Mouse (Mus musculus): ENCODE results near the gene Klc1. TPM values are rescaled to one million over a fixed set of nuclear protein-coding genes. Genes with fewer than 3 reads are reported as not detected.

Gene Klc1
- polyA plus RNA-seq, 1 experiment from 2014 or later = 430 TPM

DNA sequence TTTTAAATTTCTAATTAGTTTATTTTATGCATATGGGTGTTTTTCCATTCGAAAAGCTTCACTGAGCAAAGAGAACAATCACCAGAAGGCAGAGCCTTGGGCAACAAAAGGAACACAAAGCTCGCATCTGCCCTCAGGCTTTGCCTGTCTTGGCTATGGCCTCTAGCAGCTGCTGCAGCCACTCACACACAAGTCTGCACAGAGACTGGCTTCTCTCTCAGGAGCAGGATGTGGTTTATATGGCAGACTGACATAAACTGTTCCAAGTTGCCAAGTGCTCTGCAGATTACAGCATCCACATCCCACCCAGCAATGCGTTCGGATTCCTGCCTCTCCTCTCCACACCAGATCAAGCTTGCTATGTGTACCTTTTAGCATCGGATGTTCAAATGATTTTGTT, 93.1 kb downstream of the Klc1 start:
- no peak for ATAC-seq (ENCODE audit: low FRiP score)
- H3K4me2 ChIP-seq (replicated peaks) = no peak overlapping the region
- 0 out of 2 replicates have a peak, but pooled peaks cover 7% of the 10 kb centered on the region for H3K9me3 ChIP-seq (replicated peaks)
- 78% methylated on average over 5 of the region's 5 CpGs for WGBS
- no peaks in the 10 kb centered on the region for H3K27me3 ChIP-seq
- H3K36me3 ChIP-seq = 0 out of 2 replicates have a peak, but pooled peaks cover 6% of the 10 kb centered on the region
- H3K4me1 ChIP-seq = no peaks in the 10 kb centered on the region
- no peak overlapping the region for H3K4me3 ChIP-seq
- no peak overlapping the region for H3K9ac ChIP-seq
- H3K27ac ChIP-seq = no peak overlapping the region

DNA sequence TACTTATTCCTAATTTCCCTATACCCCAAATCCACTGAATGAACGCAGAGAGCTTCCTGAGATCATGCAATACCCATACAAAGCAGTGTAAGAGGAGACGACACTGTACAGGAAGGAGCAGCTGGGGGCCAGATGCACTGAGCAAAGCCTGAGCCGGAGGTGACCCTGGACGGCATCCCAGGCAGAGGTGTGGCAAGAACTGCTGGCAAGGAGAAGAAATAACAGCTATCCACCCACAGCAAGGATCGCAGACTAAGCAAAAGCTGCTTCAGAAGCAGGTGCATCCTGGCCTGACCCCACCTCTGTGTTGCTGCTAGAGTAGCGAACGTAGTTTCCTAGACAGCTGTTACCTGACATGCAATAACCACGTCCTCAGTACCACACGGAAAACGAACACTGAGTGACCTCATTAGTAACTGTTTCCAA, 94.4 kb downstream of the Klc1 start:
- 70% methylated on average over 10 of the region's 10 CpGs for WGBS
- H3K36me3 ChIP-seq = 0 out of 2 replicates have a peak, but pooled peaks cover 6% of the 10 kb centered on the region
- H3K9me3 ChIP-seq (replicated peaks) = 0 out of 2 replicates have a peak, but pooled peaks cover 7% of the 10 kb centered on the region
- H3K27ac ChIP-seq = no peak overlapping the region
- no peak for ATAC-seq (ENCODE audit: low FRiP score)
- H3K4me1 ChIP-seq = no peaks in the 10 kb centered on the region
- no peak overlapping the region for H3K9ac ChIP-seq
- H3K4me2 ChIP-seq (replicated peaks) = no peak overlapping the region
- H3K27me3 ChIP-seq = no peaks in the 10 kb centered on the region
- H3K4me3 ChIP-seq = no peak overlapping the region

DNA sequence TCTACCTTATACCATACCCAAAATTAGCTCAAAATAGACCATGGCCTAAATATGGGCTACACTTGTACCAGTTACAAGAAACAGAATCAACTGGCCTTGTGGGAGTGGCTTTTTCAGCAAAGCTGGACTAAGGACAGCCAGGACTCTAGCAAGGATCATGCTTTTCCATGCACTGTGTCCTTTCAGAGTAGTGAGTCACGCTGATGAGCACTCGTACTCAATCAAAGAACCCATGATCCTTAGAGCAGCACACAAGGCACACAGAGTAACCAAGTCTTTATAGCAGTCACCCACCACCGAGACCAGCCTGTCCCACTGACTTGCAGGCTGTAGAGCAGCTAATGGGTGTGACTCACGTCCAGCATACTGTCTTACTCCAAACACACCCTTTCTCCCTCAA, 94.9 kb downstream of the Klc1 start:
- no peaks in the 10 kb centered on the region for H3K4me1 ChIP-seq
- H3K9me3 ChIP-seq (replicated peaks) = 0 out of 2 replicates have a peak, but pooled peaks cover 7% of the 10 kb centered on the region
- no peaks in the 10 kb centered on the region for H3K27me3 ChIP-seq
- H3K4me2 ChIP-seq (replicated peaks) = no peak overlapping the region
- ATAC-seq (ENCODE audit: low FRiP score) = no peak
- no peak overlapping the region for H3K4me3 ChIP-seq
- WGBS = 61% methylated on average over 4 of the region's 4 CpGs
- 0 out of 2 replicates have a peak, but pooled peaks cover 6% of the 10 kb centered on the region for H3K36me3 ChIP-seq
- H3K27ac ChIP-seq = no peak overlapping the region
- no peak overlapping the region for H3K9ac ChIP-seq

DNA sequence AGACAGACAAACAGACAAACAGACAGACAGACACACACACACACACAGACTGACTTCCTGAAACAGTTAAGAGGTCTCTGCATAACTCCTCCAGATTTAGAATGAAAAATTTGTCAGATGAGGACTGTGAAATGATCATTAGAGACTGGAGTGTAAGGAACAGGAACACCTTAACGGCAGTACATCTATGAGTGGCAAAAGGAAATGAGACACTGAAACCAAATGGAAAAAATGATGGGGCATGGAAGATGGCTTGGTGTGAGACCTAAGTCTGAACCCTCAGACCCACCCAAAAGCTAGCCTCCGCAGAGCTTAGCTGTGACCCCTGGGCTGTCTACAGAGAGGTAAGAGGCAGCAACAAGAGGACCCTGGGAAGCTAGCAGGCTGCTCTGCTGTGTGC, 96.8 kb downstream of the Klc1 start:
- H3K27me3 ChIP-seq = no peaks in the 10 kb centered on the region
- H3K4me2 ChIP-seq (replicated peaks) = no peak overlapping the region
- 96% methylated on average over 2 of the region's 2 CpGs for WGBS
- no peak overlapping the region for H3K9ac ChIP-seq
- no peaks in the 10 kb centered on the region for H3K9me3 ChIP-seq (replicated peaks)
- H3K4me1 ChIP-seq = no peaks in the 10 kb centered on the region
- H3K36me3 ChIP-seq = 0 out of 2 replicates have a peak, but pooled peaks cover 6% of the 10 kb centered on the region
- no peak overlapping the region for H3K4me3 ChIP-seq
- no peak for ATAC-seq (ENCODE audit: low FRiP score)
- no peak overlapping the region for H3K27ac ChIP-seq

Other genes with a start within 250 kb of the Klc1 start
- gene Eif5, start 220.8 kb upstream of the Klc1 start, polyA plus RNA-seq (2016; fragmentation: Nextera tagmentation; extraction: Ambion mirVana) = 662 and 672 TPM in 2 replicates
- gene Mark3, start 184.3 kb upstream of the Klc1 start, polyA plus RNA-seq (2016; fragmentation: Nextera tagmentation; extraction: Ambion mirVana) = 80.7 and 82.0 TPM in 2 replicates
- gene Ckb, start 86.5 kb upstream of the Klc1 start, polyA plus RNA-seq (2016; fragmentation: Nextera tagmentation; extraction: Ambion mirVana) = 1,558 and 1,759 TPM in 2 replicates
- gene Trmt61a, start 80.7 kb upstream of the Klc1 start, polyA plus RNA-seq (2016; fragmentation: Nextera tagmentation; extraction: Ambion mirVana) = 10.7 and 10.8 TPM in 2 replicates
- gene Bag5, start 45.6 kb upstream of the Klc1 start, polyA plus RNA-seq (2016; fragmentation: Nextera tagmentation; extraction: Ambion mirVana) = 60.4 and 62.3 TPM in 2 replicates
- 49.9 and 54.0 TPM in 2 replicates for gene Apopt1, start 45.6 kb upstream of the Klc1 start, polyA plus RNA-seq (2016; fragmentation: Nextera tagmentation; extraction: Ambion mirVana)
- gene Xrcc3, start 55.0 kb downstream of the Klc1 start, polyA plus RNA-seq (2016; fragmentation: Nextera tagmentation; extraction: Ambion mirVana) = 5.8 and 6.4 TPM in 2 replicates
- 53.5 and 56.8 TPM in 2 replicates for gene Zfyve21, start 55.3 kb downstream of the Klc1 start, polyA plus RNA-seq (2016; fragmentation: Nextera tagmentation; extraction: Ambion mirVana)
- 18.5 and 21.4 TPM in 2 replicates for gene Ppp1r13b, start 149.3 kb downstream of the Klc1 start, polyA plus RNA-seq (2016; fragmentation: Nextera tagmentation; extraction: Ambion mirVana)
- gene Atp5mpl, start 208.1 kb downstream of the Klc1 start, polyA plus RNA-seq (2016; fragmentation: Nextera tagmentation; extraction: Ambion mirVana) = 524 and 615 TPM in 2 replicates
- 0.36 and 0.63 TPM in 2 replicates for gene Tdrd9, start 212.7 kb downstream of the Klc1 start, polyA plus RNA-seq (2016; fragmentation: Nextera tagmentation; extraction: Ambion mirVana)
- gene Rd3l, start 222.5 kb downstream of the Klc1 start, polyA plus RNA-seq (2016; fragmentation: Nextera tagmentation; extraction: Ambion mirVana) = not detected in 2 replicates